Comparison of ENCODE assay signal across 20 mouse cellular contexts in the genomic region with DNA sequence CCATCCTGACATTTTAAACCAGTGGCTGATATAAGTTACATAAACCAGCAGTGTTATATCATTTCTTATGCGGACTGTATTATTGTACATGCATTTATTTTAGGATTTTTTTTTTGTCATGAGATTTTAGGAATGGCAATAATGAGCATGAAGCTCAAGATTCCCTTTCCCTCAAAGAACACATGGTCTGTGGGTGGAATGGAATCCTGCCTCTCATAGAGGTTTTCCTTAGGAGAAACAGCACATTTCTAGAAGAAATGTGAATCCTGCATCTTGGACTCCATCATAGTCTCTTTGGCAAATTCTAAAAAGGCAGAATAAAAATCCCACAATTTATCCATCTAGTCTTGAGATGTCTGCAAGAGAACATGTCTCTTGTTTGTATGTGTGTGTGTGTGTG. TPM values are rescaled to one million over a fixed set of nuclear protein-coding genes. Genes with fewer than 3 reads are reported as not detected.
DNase-seq lines count a peak whose midpoint lies in the region; TF ChIP-seq lines count a peak whose summit lies in the region.
"Had no signal": no experiment of that assay in that cellular context is flagged by ENCODE, and none has a peak within 500 bp of the region (broad histone marks: within the 10 kb centered on the region; RNA-seq: fewer than 3 reads in every experiment).

No protein-coding gene starts in this region.

- TF ChIP-seq CTCF in left cerebral cortex, adult 2 months (IDR thresholded peaks at IDR 0.05) = no peak

- H3K27ac ChIP-seq in left cerebral cortex, adult 2 months = 0 out of 2 replicates have a peak overlapping the region, but pooled peaks have one; percentile 10
- H3K27ac ChIP-seq: embryonic facial prominence, embryonic 10.5 days; embryonic facial prominence, embryonic 12.5 days; forebrain, embryonic 13.5 days; forebrain, embryonic 15.5 days had no signal

- DNase-seq in left cerebral cortex, adult 2 months (ENCODE audit: extremely low spot score in 1 of 2, low spot score in 2 of 2) = no peak
- no peak for DNase-seq in left cerebral cortex, postnatal 14 days (ENCODE audit: low spot score in 2 of 2)
- DNase-seq in brain, adult 2 months (ENCODE audit: low read depth, low spot score) = peak; percentile 70
- DNase-seq in telencephalon, adult 2 months (ENCODE audit: low read depth, low spot score) = peak; percentile 41
- no peak for DNase-seq in heart, postnatal 4 days
- DNase-seq: adrenal gland, adult 2 months; adrenal gland, postnatal 10 days; adrenal gland, postnatal 25 days; cerebellum, adult 11-12 months; cerebellum, adult 2 months; cerebellum, adult 9-10 months; cerebellum, postnatal 10 days; cerebellum, postnatal 25 days; forebrain, postnatal 0 days had no signal

- no peak overlapping the region for H3K4me3 ChIP-seq in left cerebral cortex, adult 2 months
- H3K4me3 ChIP-seq: embryonic facial prominence, embryonic 10.5 days; embryonic facial prominence, embryonic 12.5 days; forebrain, embryonic 13.5 days; forebrain, embryonic 15.5 days had no signal

- intact Hi-C loops in left cerebral cortex, adult 2 months (cut with DNase I) = no loop called here
- intact Hi-C loops in left cerebral cortex, postnatal 14 days (cut with DNase I) = no loop called here

RNA-seq across cellular contexts. Expression of a gene that starts 35.7 kb away (rescaled TPM):
- total RNA-seq in left cerebral cortex, adult 2 months (2021) = 10 to 100 TPM; 45.6 to 49.0 TPM
- total RNA-seq in left cerebral cortex, postnatal 14 days (2021) = 10 to 100 TPM; 44.6 to 50.6 TPM
- under 1 TPM; 0.11 to 0.14 TPM for total RNA-seq in heart, postnatal 4 days (2021)
- total RNA-seq: ES-E14, MEL had no signal

Comparison
In these comparisons a context has a peak if more than half of its experiments do, and no peak if none do; other contexts are left out.
1. DNase-seq: peak in brain, adult 2 months (single experiment) and telencephalon, adult 2 months (single experiment); none in left cerebral cortex, adult 2 months (0 of 2), left cerebral cortex, postnatal 14 days (0 of 2) and heart, postnatal 4 days (single experiment).
2. RNA of a gene that starts 35.7 kb away (total RNA-seq): 44.6 to 50.6 TPM in left cerebral cortex, postnatal 14 days and 45.6 to 49.0 TPM in left cerebral cortex, adult 2 months; 0.11 to 0.14 TPM in heart, postnatal 4 days; every median in the first group is over 10 times any median in the second.